In genomic region chrX:70949232-70949631, GRCm38 (mm10) we compare ENCODE assay signal across 31 mouse cellular contexts.
"Had no signal": no experiment of that assay in that cellular context is flagged by ENCODE, and none has a peak within 500 bp of the region (broad histone marks: within the 10 kb centered on the region; RNA-seq: fewer than 3 reads in every experiment).

No protein-coding gene starts in this region.

- H3K4me2 ChIP-seq: limb, embryonic 12.5 days; limb, embryonic 13.5 days; limb, embryonic 15.5 days; liver, embryonic 11.5 days; liver, embryonic 12.5 days; liver, embryonic 13.5 days; liver, embryonic 15.5 days; lung, embryonic 14.5 days; lung, embryonic 15.5 days; midbrain, embryonic 11.5 days; midbrain, embryonic 12.5 days; midbrain, embryonic 13.5 days; midbrain, embryonic 15.5 days had no signal

- H3K27me3 ChIP-seq: limb, embryonic 13.5 days; limb, embryonic 15.5 days; liver, embryonic 12.5 days; liver, embryonic 13.5 days; liver, embryonic 15.5 days; lung, embryonic 15.5 days; midbrain, embryonic 12.5 days; midbrain, embryonic 13.5 days; midbrain, embryonic 15.5 days had no signal

- H3K9ac ChIP-seq: limb, embryonic 12.5 days; limb, embryonic 13.5 days; limb, embryonic 15.5 days; liver, embryonic 12.5 days; liver, embryonic 13.5 days; liver, embryonic 14.5 days; liver, embryonic 15.5 days; liver, postnatal 0 days; lung, embryonic 14.5 days; lung, embryonic 15.5 days; midbrain, embryonic 12.5 days; midbrain, embryonic 13.5 days; midbrain, embryonic 15.5 days had no signal

- H3K9me3 ChIP-seq: limb, embryonic 10.5 days; limb, embryonic 12.5 days; limb, embryonic 13.5 days; limb, embryonic 15.5 days; liver, embryonic 12.5 days; liver, embryonic 13.5 days; liver, embryonic 15.5 days; lung, embryonic 15.5 days; megakaryocyte, embryonic 14.5 days; midbrain, embryonic 10.5 days; midbrain, embryonic 12.5 days; midbrain, embryonic 13.5 days; midbrain, embryonic 15.5 days had no signal

- ATAC-seq: liver, embryonic 12.5 days; liver, postnatal 0 days; lung, postnatal 0 days; midbrain, embryonic 13.5 days; midbrain, embryonic 15.5 days; midbrain, embryonic 16.5 days had no signal

- DNase-seq: left cerebral cortex, postnatal 4 days; liver; liver, embryonic 13.5 days; liver, postnatal 0 days; lung, adult 18-20 months; lung, adult 2 months; lung, embryonic 14.5 days; lung, postnatal 10 days; lung, postnatal 14 days; lung, postnatal 36 days; lung, postnatal 4 days; midbrain, embryonic 14.5 days had no signal

- H3K4me3 ChIP-seq: limb, embryonic 10.5 days; limb, embryonic 12.5 days; limb, embryonic 13.5 days; limb, embryonic 15.5 days; liver, embryonic 12.5 days; liver, embryonic 13.5 days; liver, embryonic 15.5 days; lung, embryonic 15.5 days; megakaryocyte, embryonic 14.5 days; midbrain, embryonic 10.5 days; midbrain, embryonic 12.5 days; midbrain, embryonic 13.5 days; midbrain, embryonic 15.5 days; myocyte had no signal

- H3K4me1 ChIP-seq: limb, embryonic 10.5 days; limb, embryonic 12.5 days; limb, embryonic 13.5 days; limb, embryonic 15.5 days; liver, embryonic 12.5 days; liver, embryonic 13.5 days; liver, embryonic 15.5 days; lung, embryonic 15.5 days; midbrain, embryonic 12.5 days; midbrain, embryonic 15.5 days had no signal

- H3K27ac ChIP-seq: limb, embryonic 10.5 days; limb, embryonic 12.5 days; limb, embryonic 13.5 days; limb, embryonic 15.5 days; liver, embryonic 12.5 days; liver, embryonic 13.5 days; liver, embryonic 14.5 days; liver, embryonic 15.5 days; lung, embryonic 15.5 days; macrophage; midbrain, embryonic 10.5 days; midbrain, embryonic 12.5 days; midbrain, embryonic 13.5 days; midbrain, embryonic 15.5 days had no signal

- H3K36me3 ChIP-seq: limb, embryonic 10.5 days; limb, embryonic 12.5 days; limb, embryonic 13.5 days; limb, embryonic 15.5 days; liver, embryonic 12.5 days; liver, embryonic 13.5 days; liver, embryonic 15.5 days; lung, embryonic 15.5 days; midbrain, embryonic 10.5 days; midbrain, embryonic 12.5 days; midbrain, embryonic 13.5 days; midbrain, embryonic 15.5 days had no signal
